Mouse (Mus musculus): ENCODE results near the gene Rnf123. TPM values are rescaled to one million over a fixed set of nuclear protein-coding genes. Genes with fewer than 3 reads are reported as not detected.

The Rnf123 gene
- 10 to 100 TPM; 91.1 to 94.2 TPM for total RNA-seq (2021)

GRCm38 (mm10) chr9:108082988-108083431 is at the start of gene Rnf123:
Gene Rnf123 (minus strand): TSS chr9:108083346.
- intact Hi-C loops (cut with DNase I) = no loop called here
- DNase-seq (ENCODE audit: extremely low spot score in 1 of 2, low spot score in 2 of 2) = no peak

GRCm38 (mm10) chr9:108132373-108132772 is 49.2 kb upstream of the Rnf123 start:
- intact Hi-C loops (cut with DNase I) = no loop called here

DNA sequence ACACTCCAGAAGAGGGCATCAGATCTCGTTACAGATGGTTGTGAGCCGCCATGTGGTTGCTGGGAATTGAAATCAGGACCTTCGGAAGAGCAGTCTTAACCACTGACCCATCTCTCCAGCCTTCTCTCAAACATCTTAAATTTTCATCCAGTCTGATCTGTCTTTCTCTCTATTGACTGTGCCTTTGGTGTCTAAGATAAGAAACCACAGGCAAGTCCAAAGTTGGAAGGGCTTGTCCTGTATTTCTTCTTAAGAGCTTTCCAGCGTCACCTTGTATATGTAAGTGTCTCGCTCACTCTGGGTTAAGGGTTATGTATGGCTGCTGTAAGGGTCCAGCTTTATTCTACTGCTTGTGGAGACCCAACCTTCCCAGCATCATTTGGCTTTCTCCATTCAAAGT is 48.4 kb upstream of the Rnf123 start:
- DNase-seq (ENCODE audit: extremely low spot score in 1 of 2, low spot score in 2 of 2) = no peak
- intact Hi-C loops (cut with DNase I) = no loop called here

More at GRCm38 (mm10) chr9:108132373-108132772, 49.2 kb upstream of the Rnf123 start:
- DNase-seq (ENCODE audit: extremely low spot score in 1 of 2, low spot score in 2 of 2) = no peak

GRCm38 (mm10) chr9:108129042-108129948 is 46.1 kb upstream of the Rnf123 start:
- DNase-seq (ENCODE audit: extremely low spot score in 1 of 2, low spot score in 2 of 2) = no peak
- intact Hi-C loops (cut with DNase I) = no loop called here

DNA sequence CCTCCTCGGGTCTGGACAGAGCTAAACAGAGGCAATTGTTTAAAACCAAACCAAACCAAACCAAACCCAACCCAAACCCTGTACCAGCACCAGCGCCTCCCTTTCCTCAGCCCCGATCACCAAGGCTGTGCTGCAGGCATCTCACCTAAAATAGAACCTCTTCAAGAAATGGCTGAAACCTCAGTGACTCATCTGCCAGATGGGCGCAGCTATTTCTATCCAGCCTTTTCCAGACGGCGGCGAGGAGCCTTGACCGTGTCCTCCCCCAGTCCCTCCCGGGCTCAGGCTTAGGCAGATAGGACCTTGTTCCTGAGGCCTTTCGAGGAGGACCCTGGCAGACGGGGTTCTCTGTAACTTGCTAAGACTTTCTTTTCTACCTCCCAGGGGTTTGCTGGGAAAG is 45.1 kb upstream of the Rnf123 start:
- intact Hi-C loops (cut with DNase I) = no loop called here
- DNase-seq (ENCODE audit: extremely low spot score in 1 of 2, low spot score in 2 of 2) = peak in 1 of 2 experiments; percentile 44

GRCm38 (mm10) chr9:108126436-108127180 is 43.5 kb upstream of the Rnf123 start:
- intact Hi-C loops (cut with DNase I) = no loop called here
- no peak for DNase-seq (ENCODE audit: extremely low spot score in 1 of 2, low spot score in 2 of 2)

DNA sequence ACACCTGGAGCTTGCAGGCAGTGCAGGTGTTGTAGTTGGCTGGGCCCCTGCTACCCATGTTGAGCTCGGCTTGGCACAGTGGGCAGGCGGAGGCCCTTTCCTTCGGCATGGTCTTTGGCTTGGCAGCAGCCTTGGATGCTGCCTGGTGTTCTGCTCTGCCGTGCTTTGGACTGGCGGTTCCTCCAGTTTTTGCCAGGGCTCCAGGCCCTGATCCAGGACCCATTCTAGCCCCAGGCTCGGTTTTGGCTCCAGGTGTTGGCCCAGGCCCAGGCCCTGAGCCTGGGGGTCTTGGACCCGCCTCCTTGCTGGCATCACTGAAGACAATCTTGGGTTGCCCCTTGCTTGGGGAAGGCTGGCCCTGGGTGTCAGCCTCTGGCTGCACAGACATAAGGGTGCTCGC is 42.6 kb upstream of the Rnf123 start:
- no peak for DNase-seq (ENCODE audit: extremely low spot score in 1 of 2, low spot score in 2 of 2)

GRCm38 (mm10) chr9:108123916-108124315 is 40.8 kb upstream of the Rnf123 start:
- intact Hi-C loops (cut with DNase I) = no loop called here
- no peak for DNase-seq (ENCODE audit: extremely low spot score in 1 of 2, low spot score in 2 of 2)

More for the DNA sequence above, 42.6 kb upstream of the Rnf123 start:
- intact Hi-C loops (cut with DNase I) = no loop called here

- DNase-seq (ENCODE audit: extremely low spot score in 1 of 2, low spot score in 2 of 2) = no peak
- intact Hi-C loops (cut with DNase I) = no loop called here
Observed at GRCm38 (mm10) chr9:108121170-108121969, 38.2 kb upstream of the Rnf123 start.

- intact Hi-C loops (cut with DNase I) = no loop called here
- DNase-seq (ENCODE audit: extremely low spot score in 1 of 2, low spot score in 2 of 2) = no peak
Observed at GRCm38 (mm10) chr9:108120671-108121070, 37.5 kb upstream of the Rnf123 start.

DNA sequence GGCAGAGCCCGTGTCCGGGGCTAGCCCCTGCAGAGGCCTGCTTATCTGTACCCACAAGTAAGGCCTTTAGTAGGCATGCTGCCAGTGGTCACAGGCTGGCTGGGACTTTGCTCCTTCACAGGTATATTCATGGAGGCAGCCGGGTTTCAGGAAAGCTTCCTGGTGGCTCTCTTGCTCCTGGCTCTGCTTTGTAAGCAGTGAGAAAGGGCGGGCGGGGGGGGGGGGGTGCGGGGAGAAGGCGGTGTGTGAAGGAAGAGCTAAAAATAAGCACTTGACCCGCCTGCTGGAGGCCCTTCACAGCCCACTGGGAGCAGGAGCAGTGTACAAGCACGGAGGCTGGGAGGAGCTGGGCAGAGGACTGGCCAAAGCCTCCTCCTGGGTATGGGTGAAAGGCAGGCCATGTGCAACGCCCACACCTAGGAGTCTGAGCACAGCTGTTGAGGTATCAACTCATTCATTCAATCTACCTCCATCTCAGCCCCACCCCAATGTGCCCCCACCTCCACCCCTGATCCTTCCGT is 36.8 kb upstream of the Rnf123 start:
- intact Hi-C loops (cut with DNase I) = no loop called here
- no peak for DNase-seq (ENCODE audit: extremely low spot score in 1 of 2, low spot score in 2 of 2)

DNA sequence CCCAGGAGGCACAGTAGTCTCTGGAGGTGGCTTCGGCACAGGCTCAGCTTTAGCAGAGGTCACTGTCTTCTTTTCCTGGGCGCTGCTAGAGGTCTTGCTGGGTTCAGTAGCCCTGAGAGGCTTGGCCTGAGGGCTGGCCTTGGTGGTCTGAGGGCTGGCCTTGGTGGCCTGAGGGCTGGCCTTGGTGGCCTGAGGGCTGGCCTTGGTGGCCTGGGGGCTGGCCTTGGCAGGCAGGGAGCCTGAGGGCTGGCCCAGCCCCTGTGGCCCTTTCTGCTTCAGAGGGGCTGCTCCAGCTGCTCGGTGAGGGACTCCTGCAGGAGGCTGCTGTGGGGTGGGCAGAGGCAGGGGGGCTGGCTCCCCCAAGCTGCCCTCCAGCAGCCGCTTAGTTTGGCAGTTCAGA is 34.0 kb upstream of the Rnf123 start:
- intact Hi-C loops (cut with DNase I) = no loop called here
- DNase-seq (ENCODE audit: extremely low spot score in 1 of 2, low spot score in 2 of 2) = no peak

- DNase-seq (ENCODE audit: extremely low spot score in 1 of 2, low spot score in 2 of 2) = no peak
- intact Hi-C loops (cut with DNase I) = no loop called here
Observed at GRCm38 (mm10) chr9:108115290-108116077, 32.3 kb upstream of the Rnf123 start.

- intact Hi-C loops (cut with DNase I) = no loop called here
- no peak for DNase-seq (ENCODE audit: extremely low spot score in 1 of 2, low spot score in 2 of 2)
Observed at GRCm38 (mm10) chr9:108112719-108113340, 29.7 kb upstream of the Rnf123 start.

GRCm38 (mm10) chr9:108111593-108112121 is 28.5 kb upstream of the Rnf123 start:
- DNase-seq (ENCODE audit: extremely low spot score in 1 of 2, low spot score in 2 of 2) = peak in 1 of 2 experiments; percentile 27
- intact Hi-C loops (cut with DNase I) = no loop called here

DNA sequence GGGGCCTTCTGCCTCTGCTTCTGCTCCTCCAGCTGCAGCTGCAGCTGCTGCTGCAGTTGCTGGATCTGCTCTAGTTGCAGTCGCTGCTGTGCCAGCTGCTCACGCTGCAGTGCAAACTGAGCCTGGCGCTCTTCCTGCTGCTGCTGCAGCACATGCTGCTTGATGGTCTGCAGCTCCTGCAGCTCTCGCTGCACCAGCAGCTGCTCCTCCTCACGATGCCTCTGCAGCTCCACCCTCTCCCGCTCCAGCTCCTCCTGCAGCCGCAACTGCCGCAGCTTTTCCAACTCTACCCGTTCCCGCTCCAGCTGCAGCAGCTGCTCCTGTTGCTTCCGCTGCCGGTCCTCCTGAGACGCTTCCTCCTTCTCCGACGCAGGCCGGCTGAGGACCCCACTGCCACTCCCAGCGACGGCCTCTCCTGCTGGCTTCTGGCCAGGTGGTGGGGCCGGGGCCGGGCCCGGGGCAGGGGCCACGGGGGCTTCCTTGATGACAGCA is 28.0 kb upstream of the Rnf123 start:
- DNase-seq (ENCODE audit: extremely low spot score in 1 of 2, low spot score in 2 of 2) = peak in 1 of 2 experiments; percentile 62
- intact Hi-C loops (cut with DNase I) = no loop called here

- intact Hi-C loops (cut with DNase I) = no loop called here
- DNase-seq (ENCODE audit: extremely low spot score in 1 of 2, low spot score in 2 of 2) = no peak
Observed at GRCm38 (mm10) chr9:108110160-108110559, 27.0 kb upstream of the Rnf123 start.
